Mouse (Mus musculus) adrenal gland (tissue): ENCODE results near the gene Lipk.

ENCODE experiments used
- intact Hi-C: fragments of 180-260 bp; cut with DNase I; formaldehyde crosslinking; loops from one replicate; pipeline ENCODE4 v1.15.1; 2025
- long read RNA-seq, 2 experiments: library from polyadenylated mRNA; unstranded; transcript quantifications; one replicate each; pipeline ENCODE4 v2.0.0; 2020; ENCODE audit warnings: borderline replicate concordance in 1 of 2; ENCODE audit not compliant: insufficient replicate concordance in 1 of 2

The Lipk gene
- long read RNA-seq, experiment 1: 0 reads
- long read RNA-seq, experiment 2, partial matches to known transcripts: 0 of 1 reads
- long read RNA-seq, experiment 2, other reads (novel, unspliced or antisense): 1 of 1 reads

GRCm38 (mm10) chr19:34008002-34008401 lies at the start of gene Lipk:
Lipk (plus strand) TSS chr19:34008290.
- intact Hi-C loops: no loop called here

GRCm38 (mm10) chr19:33960887-33961286 lies 47.2 kb upstream of the Lipk start, which contains the start of gene Lipf:
Lipf (plus strand) TSS chr19:33961187.
- intact Hi-C loops: no loop called here

- intact Hi-C loops: no loop called here
Measured at GRCm38 (mm10) chr19:33979007-33979406, 29.1 kb upstream of the Lipk start.

GRCm38 (mm10) chr19:33983043-33983442 lies 25.0 kb upstream of the Lipk start:
- intact Hi-C loops: no loop called here

- intact Hi-C loops: loop anchor here (5.0 kb wide), 1 partner anchor 639 kb away; no protein-coding TSS in a partner anchor
Measured at GRCm38 (mm10) chr19:34021440-34022172, 13.5 kb downstream of the Lipk start.

GRCm38 (mm10) chr19:34022759-34023158 lies 14.7 kb downstream of the Lipk start:
- intact Hi-C loops: loop anchor here (5.0 kb wide), 1 partner anchor 640 kb away; no protein-coding TSS in a partner anchor

GRCm38 (mm10) chr19:34039731-34040130 lies 31.6 kb downstream of the Lipk start:
- intact Hi-C loops: no loop called here

- intact Hi-C loops: no loop called here
Measured at GRCm38 (mm10) chr19:34043008-34043407, 34.9 kb downstream of the Lipk start.

GRCm38 (mm10) chr19:34049371-34050039 lies 41.4 kb downstream of the Lipk start:
- intact Hi-C loops: no loop called here

- intact Hi-C loops: no loop called here
Measured at GRCm38 (mm10) chr19:34051502-34051901, 43.4 kb downstream of the Lipk start.

GRCm38 (mm10) chr19:34063547-34063946 lies 55.5 kb downstream of the Lipk start:
- intact Hi-C loops: no loop called here

GRCm38 (mm10) chr19:34064059-34064458 lies 56.0 kb downstream of the Lipk start:
- intact Hi-C loops: no loop called here

- intact Hi-C loops: no loop called here
Measured at GRCm38 (mm10) chr19:34066779-34067472, 58.8 kb downstream of the Lipk start, which contains the start of gene Lipn. Lipn (plus strand) TSS chr19:34067358.

GRCm38 (mm10) chr19:34074239-34074638 lies 66.1 kb downstream of the Lipk start:
- intact Hi-C loops: no loop called here

GRCm38 (mm10) chr19:34078130-34078529 lies 70.0 kb downstream of the Lipk start:
- intact Hi-C loops: no loop called here

- intact Hi-C loops: no loop called here
Measured at GRCm38 (mm10) chr19:34089011-34089680, 81.1 kb downstream of the Lipk start.

GRCm38 (mm10) chr19:34095381-34095780 lies 87.3 kb downstream of the Lipk start:
- intact Hi-C loops: no loop called here

GRCm38 (mm10) chr19:34096228-34096627 lies 88.1 kb downstream of the Lipk start:
- intact Hi-C loops: no loop called here
